Mouse (Mus musculus) G1E-ER4 (cell line): ENCODE data around the gene Gcc2. TPM values are rescaled to one million over a fixed set of nuclear protein-coding genes. Genes with fewer than 3 reads are reported as not detected.

Source experiments
- GATA1 ChIP-seq: IDR thresholded peaks from one replicate; pipeline ENCODE4 v1.8.0; 2012; ENCODE audit warnings: low read length, inconsistent platforms
- polyA plus RNA-seq: library from polyadenylated mRNA; stranded (reverse); fragments of >175 nt; gene quantifications from 2 replicates; pipeline ENCODE4 v1.2.3, GENCODE M21; 2012

Gene Gcc2
- polyA plus RNA-seq, 1 experiment = 6.7 TPM

- no peak for TF ChIP-seq GATA1
These were observed 75.3 kb downstream of the Gcc2 start for GRCm38 (mm10) chr10:58330635-58331034.

- TF ChIP-seq GATA1 = no peak
These were observed 76.4 kb downstream of the Gcc2 start for GRCm38 (mm10) chr10:58331741-58332140.

GRCm38 (mm10) chr10:58333414-58333813 is 78.1 kb downstream of the Gcc2 start:
- no peak for TF ChIP-seq GATA1

DNA sequence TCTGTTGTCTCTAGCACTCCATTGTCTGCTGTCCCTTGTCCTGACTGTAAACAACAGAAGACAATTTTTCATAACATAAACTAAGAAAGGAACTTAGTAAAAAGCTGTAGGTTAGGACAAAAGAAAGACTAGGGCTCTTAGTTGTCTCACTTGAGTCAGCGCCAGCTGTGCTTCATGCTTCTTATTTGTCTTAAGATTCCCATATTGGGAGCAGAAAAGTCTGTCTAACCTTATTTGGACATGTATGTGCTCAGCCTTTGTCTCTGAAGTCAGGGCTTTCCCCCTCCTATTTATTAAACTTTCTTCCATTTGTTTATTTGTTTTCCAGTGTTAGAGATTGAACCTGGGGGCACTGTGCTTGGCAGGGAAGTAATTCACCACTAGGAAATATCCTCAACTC is 80.9 kb downstream of the Gcc2 start:
- no peak for TF ChIP-seq GATA1

DNA sequence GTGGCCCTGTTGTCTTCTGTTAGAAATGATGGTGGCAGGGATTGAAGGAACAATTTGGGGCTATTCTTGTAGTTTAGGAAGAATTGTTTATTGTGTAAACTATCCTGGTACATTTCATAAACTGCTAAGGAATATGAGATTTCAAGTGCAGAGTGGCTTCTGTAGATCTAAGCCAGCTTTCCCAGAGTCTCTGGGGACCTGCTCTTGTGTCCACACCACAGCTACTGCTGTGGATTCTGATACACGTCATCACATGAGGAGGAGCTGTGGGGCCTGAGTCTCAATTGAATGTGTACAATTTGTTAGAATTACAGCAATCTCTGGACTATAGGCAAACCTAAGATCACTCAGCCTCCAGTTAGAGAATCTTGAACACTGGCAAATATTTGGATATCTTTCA is 83.3 kb downstream of the Gcc2 start:
- no peak for TF ChIP-seq GATA1

DNA sequence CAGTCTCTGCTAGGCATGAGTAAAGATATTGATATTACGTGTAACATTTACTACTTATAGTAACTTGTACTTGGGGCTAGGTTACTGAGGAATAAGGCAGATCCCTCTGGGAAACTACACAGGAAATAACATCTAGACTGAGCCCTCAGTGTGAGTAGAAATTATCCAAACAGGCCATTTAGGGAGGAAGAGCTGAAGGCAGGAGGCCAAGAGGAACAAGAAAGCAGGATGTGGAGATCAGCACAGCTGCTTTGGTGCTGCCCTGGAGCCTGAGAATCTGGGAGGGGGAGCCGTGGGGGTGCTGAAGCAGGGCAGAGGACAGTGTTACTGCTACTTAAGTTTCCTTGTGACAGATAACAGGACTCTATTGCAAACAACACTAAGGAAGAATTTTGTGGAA is 86.4 kb downstream of the Gcc2 start:
- no peak for TF ChIP-seq GATA1

DNA sequence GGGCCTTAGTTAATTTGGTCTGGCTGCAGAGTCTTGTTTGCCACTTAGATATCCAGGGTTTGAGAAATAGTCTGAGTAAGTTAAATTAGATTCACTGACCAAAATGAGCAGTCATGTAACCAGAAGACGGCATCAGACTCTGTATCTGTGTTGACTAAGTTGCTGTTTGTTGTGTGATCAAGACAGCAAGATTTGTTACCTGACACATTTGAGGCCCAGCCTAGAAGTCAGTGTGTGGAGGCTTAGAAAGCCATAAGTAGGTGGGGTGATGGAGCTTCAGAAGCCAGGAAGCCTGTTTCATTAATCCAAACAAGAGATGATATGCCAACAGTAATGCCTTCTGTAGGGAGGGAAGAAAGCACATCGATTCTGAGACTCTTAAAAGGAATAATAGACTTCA is 86.9 kb downstream of the Gcc2 start:
- no peak for TF ChIP-seq GATA1

GRCm38 (mm10) chr10:58343552-58343951 is 88.3 kb downstream of the Gcc2 start:
- TF ChIP-seq GATA1 = no peak

- TF ChIP-seq GATA1 = no peak
These were observed 95.3 kb downstream of the Gcc2 start for GRCm38 (mm10) chr10:58350600-58350999.

GRCm38 (mm10) chr10:58351670-58352069 is 96.4 kb downstream of the Gcc2 start:
- no peak for TF ChIP-seq GATA1

DNA sequence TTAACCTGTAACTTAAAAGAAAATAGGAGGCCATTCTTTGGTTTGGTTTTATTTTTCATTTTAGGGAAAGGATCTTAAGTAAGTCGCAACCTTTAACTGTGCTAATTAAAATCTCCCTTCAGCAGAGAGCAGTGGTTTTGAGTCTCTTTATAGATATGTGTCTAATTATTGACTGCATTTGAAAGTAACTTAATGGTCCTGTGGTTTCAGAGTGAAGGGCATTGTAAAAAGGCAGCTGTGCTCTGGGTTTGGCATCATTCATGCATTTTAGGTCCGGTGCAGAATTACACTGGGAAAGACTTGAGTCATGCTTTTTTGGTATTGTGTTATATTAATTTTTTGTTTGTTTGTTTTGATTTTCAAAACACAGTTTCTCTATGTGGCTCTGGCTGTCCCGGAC is 97.1 kb downstream of the Gcc2 start:
- no peak for TF ChIP-seq GATA1

- peak; percentile 51 for TF ChIP-seq GATA1
These were observed 99.3 kb downstream of the Gcc2 start for GRCm38 (mm10) chr10:58354561-58354960.

Other genes with a start within 250 kb of the Gcc2 start
- not detected in 2 replicates for gene AW822073, start 30.6 kb upstream of the Gcc2 start, polyA plus RNA-seq
- gene Duxf3, start 22.8 kb upstream of the Gcc2 start, polyA plus RNA-seq = not detected in 2 replicates
- not detected in 2 replicates for gene Gm4981, start 18.8 kb upstream of the Gcc2 start, polyA plus RNA-seq
- 1.0 and 1.4 TPM in 2 replicates for gene Lims1, start 68.0 kb downstream of the Gcc2 start, polyA plus RNA-seq
- gene Ranbp2, start 191.4 kb downstream of the Gcc2 start, polyA plus RNA-seq = 3.0 and 5.1 TPM in 2 replicates
- gene Ccdc138, start 242.5 kb downstream of the Gcc2 start, polyA plus RNA-seq = 0.11 and 0.19 TPM in 2 replicates